Mouse (Mus musculus) lung, embryonic 15.5 days (tissue): ENCODE results near the gene Bricd5. TPM values are rescaled to one million over a fixed set of nuclear protein-coding genes. Genes with fewer than 3 reads are reported as not detected.
A peak's percentile ranks its signal among the peaks of the same experiment; 100 is the strongest.

ENCODE experiments used
- ATAC-seq: fragments of 200-750 bp; cut with Nextera tagmentation; 2 replicates; pipeline ENCODE4 v1.8.0; 2017; ENCODE audit warnings: moderate number of reproducible peaks, borderline replicate concordance; ENCODE audit not compliant: low FRiP score, low TSS enrichment; ENCODE audit errors: extremely low read depth
- H3K27ac ChIP-seq: fragments of 300-500 bp; sonication (generic); 2 replicates; pipeline ENCODE4 v1.5.1; 2015; ENCODE audit warnings: moderate library complexity, mild to moderate bottlenecking, inconsistent platforms
- H3K27me3 ChIP-seq: fragments of 300-500 bp; sonication (generic); 2 replicates; pipeline ENCODE4 v1.6.1; 2015; ENCODE audit warnings: inconsistent platforms
- H3K36me3 ChIP-seq: fragments of 300-500 bp; sonication (generic); 2 replicates; pipeline ENCODE4 v1.6.1; 2015; ENCODE audit warnings: inconsistent platforms
- H3K4me1 ChIP-seq: fragments of 300-500 bp; sonication (generic); 2 replicates; pipeline ENCODE4 v1.6.1; 2015; ENCODE audit warnings: inconsistent platforms
- H3K4me2 ChIP-seq: fragments of 300-500 bp; sonication (generic); 2 replicates; pipeline ENCODE4 v1.6.1; 2015; ENCODE audit warnings: inconsistent platforms, mild to moderate bottlenecking, moderate library complexity
- H3K4me3 ChIP-seq: fragments of 300-500 bp; sonication (generic); 2 replicates; pipeline ENCODE4 v1.5.1; 2015; ENCODE audit warnings: mild to moderate bottlenecking, inconsistent platforms
- H3K9ac ChIP-seq: fragments of 300-500 bp; sonication (generic); 2 replicates; pipeline ENCODE4 v1.6.1; 2015; ENCODE audit warnings: inconsistent platforms
- H3K9me3 ChIP-seq: fragments of 300-500 bp; sonication (generic); 2 replicates; pipeline ENCODE4 v1.6.1; 2016; ENCODE audit warnings: inconsistent platforms
- WGBS: fragments of 180-500 bp; shearing (Covaris S2); methylation state at CpG from one replicate; pipeline ENCODE4 v1.1.7; 2015; 5-methylcytosine and 5-hydroxymethylcytosine counted together
- polyA plus RNA-seq: library from polyadenylated mRNA; unstranded; fragments of >200 nt; fragmentation: Nextera tagmentation; extraction: Ambion mirVana; gene quantifications from 2 replicates; pipeline ENCODE4 v1.2.1, GENCODE M21; 2015

The Bricd5 gene
- polyA plus RNA-seq, 1 experiment from 2014 or later, result not detected

- Histone ChIP-seq H3K4me2 (peak overlapping the region; percentile 100), H3K4me1 (peaks cover 13% of the 10 kb centered on the region), H3K27ac (no peak overlapping the region), H3K27me3 (peaks cover 44% of the 10 kb centered on the region), H3K36me3 (no peaks in the 10 kb centered on the region), H3K9ac (peak overlapping the region; percentile 57), H3K9me3 (no peaks in the 10 kb centered on the region), H3K4me3 (peak overlapping the region; percentile 54)
- WGBS, result 0% methylated on average over 29 of the region's 81 CpGs
- peak; percentile 66 for ATAC-seq
These were observed 15.1 kb downstream of the Bricd5 start for GRCm38 (mm10) chr17:24488662-24489264.

- Histone ChIP-seq H3K9ac (peak overlapping the region; percentile 57; the same call in 1 of the 2 replicates), H3K9me3 (no peaks in the 10 kb centered on the region), H3K4me2 (peak overlapping the region; percentile 100), H3K27ac (no peak overlapping the region), H3K27me3 (peaks cover 44% of the 10 kb centered on the region), H3K4me1 (peaks cover 13% of the 10 kb centered on the region), H3K4me3 (peak overlapping the region; percentile 54), H3K36me3 (no peaks in the 10 kb centered on the region)
- ATAC-seq, result no peak
- WGBS, result 21% methylated on average over 18 of the region's 19 CpGs
These were observed 15.8 kb downstream of the Bricd5 start for GRCm38 (mm10) chr17:24489265-24490030.

GRCm38 (mm10) chr17:24490399-24490798, 16.7 kb downstream of the Bricd5 start:
- no peaks in the 10 kb centered on the region for H3K9me3 ChIP-seq
- no peaks in the 10 kb centered on the region for H3K36me3 ChIP-seq
- no peak for ATAC-seq
- WGBS, result 75% methylated on average over 4 of the region's 4 CpGs
- H3K4me2 ChIP-seq, result no peak overlapping the region
- H3K9ac ChIP-seq, result no peak overlapping the region
- H3K4me1 ChIP-seq, result peaks cover 13% of the 10 kb centered on the region
- no peak overlapping the region for H3K4me3 ChIP-seq
- peaks cover 44% of the 10 kb centered on the region for H3K27me3 ChIP-seq
- no peak overlapping the region for H3K27ac ChIP-seq

- ATAC-seq, result no peak
- Histone ChIP-seq H3K9ac (no peak overlapping the region), H3K4me2 (no peak overlapping the region)
These were observed 21.1 kb downstream of the Bricd5 start for GRCm38 (mm10) chr17:24494627-24495335.

DNA sequence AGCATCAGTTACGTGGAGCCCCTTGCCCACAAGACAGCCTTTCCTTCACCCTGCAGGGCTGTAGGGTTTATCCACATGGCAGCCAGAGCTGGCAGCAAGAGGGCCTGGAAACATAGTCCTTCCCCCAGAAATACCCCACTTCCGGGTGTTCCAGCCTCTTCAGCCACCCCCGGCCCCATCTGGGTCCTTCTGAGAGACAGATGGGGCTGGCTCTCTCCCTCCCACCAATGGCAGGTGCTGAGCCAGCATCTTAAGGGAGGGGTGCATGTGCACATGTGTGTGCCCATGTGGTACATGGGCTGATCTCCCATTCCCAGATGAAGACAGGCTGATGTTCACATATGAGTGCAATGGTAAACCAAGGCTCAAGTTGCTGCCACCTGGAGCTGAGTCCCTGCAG, 21.8 kb downstream of the Bricd5 start:
- H3K9ac ChIP-seq, result no peak overlapping the region
- no peaks in the 10 kb centered on the region for H3K9me3 ChIP-seq
- H3K4me1 ChIP-seq, result no peaks in the 10 kb centered on the region
- H3K4me2 ChIP-seq, result no peak overlapping the region
- peaks cover 11% of the 10 kb centered on the region; the same call in 1 of the 2 replicates for H3K27me3 ChIP-seq
- H3K4me3 ChIP-seq, result no peak overlapping the region
- H3K36me3 ChIP-seq, result no peaks in the 10 kb centered on the region
- no peak for ATAC-seq
- no peak overlapping the region for H3K27ac ChIP-seq
- 78% methylated on average over 3 of the region's 3 CpGs for WGBS

More at GRCm38 (mm10) chr17:24494627-24495335, 21.1 kb downstream of the Bricd5 start:
- no peaks in the 10 kb centered on the region for H3K4me1 ChIP-seq
- H3K27ac ChIP-seq, result no peak overlapping the region
- H3K9me3 ChIP-seq, result no peaks in the 10 kb centered on the region
- H3K27me3 ChIP-seq, result peaks cover 17% of the 10 kb centered on the region
- no peak overlapping the region for H3K4me3 ChIP-seq
- WGBS, result 39% methylated on average over 2 of the region's 2 CpGs
- no peaks in the 10 kb centered on the region for H3K36me3 ChIP-seq

- H3K4me3 ChIP-seq, result no peak overlapping the region
- ATAC-seq, result no peak
- H3K4me1 ChIP-seq, result no peaks in the 10 kb centered on the region
- no peak overlapping the region for H3K27ac ChIP-seq
- H3K27me3 ChIP-seq, result peaks cover 5% of the 10 kb centered on the region; the same call in 1 of the 2 replicates
- no peaks in the 10 kb centered on the region for H3K36me3 ChIP-seq
- no peak overlapping the region for H3K4me2 ChIP-seq
- H3K9ac ChIP-seq, result no peak overlapping the region
- WGBS, result 80% methylated on average over 1 of the region's 1 CpGs
- H3K9me3 ChIP-seq, result no peaks in the 10 kb centered on the region
These were observed 22.3 kb downstream of the Bricd5 start for GRCm38 (mm10) chr17:24496026-24496425.

GRCm38 (mm10) chr17:24502208-24502607, 28.5 kb downstream of the Bricd5 start:
- no peaks in the 10 kb centered on the region for H3K9me3 ChIP-seq
- no peak overlapping the region for H3K4me2 ChIP-seq
- no peak overlapping the region for H3K4me3 ChIP-seq
- no peaks in the 10 kb centered on the region for H3K27me3 ChIP-seq
- H3K36me3 ChIP-seq, result no peaks in the 10 kb centered on the region
- no peak overlapping the region for H3K27ac ChIP-seq
- whole genome bisulfite sequencing, result 40% methylated on average over 11 of the region's 11 CpGs
- no peak overlapping the region for H3K9ac ChIP-seq
- no peak for ATAC-seq
- H3K4me1 ChIP-seq, result peaks cover 4% of the 10 kb centered on the region; the same call in 1 of the 2 replicates

GRCm38 (mm10) chr17:24504085-24504484, 30.4 kb downstream of the Bricd5 start:
- Histone ChIP-seq H3K4me3 (no peak overlapping the region), H3K9ac (no peak overlapping the region), H3K27me3 (no peaks in the 10 kb centered on the region), H3K4me2 (no peak overlapping the region), H3K9me3 (no peaks in the 10 kb centered on the region), H3K36me3 (peaks cover 12% of the 10 kb centered on the region), H3K27ac (no peak overlapping the region), H3K4me1 (peaks cover 4% of the 10 kb centered on the region; the same call in 1 of the 2 replicates)
- ATAC-seq, result no peak
- 83% methylated on average over 10 of the region's 10 CpGs for WGBS

DNA sequence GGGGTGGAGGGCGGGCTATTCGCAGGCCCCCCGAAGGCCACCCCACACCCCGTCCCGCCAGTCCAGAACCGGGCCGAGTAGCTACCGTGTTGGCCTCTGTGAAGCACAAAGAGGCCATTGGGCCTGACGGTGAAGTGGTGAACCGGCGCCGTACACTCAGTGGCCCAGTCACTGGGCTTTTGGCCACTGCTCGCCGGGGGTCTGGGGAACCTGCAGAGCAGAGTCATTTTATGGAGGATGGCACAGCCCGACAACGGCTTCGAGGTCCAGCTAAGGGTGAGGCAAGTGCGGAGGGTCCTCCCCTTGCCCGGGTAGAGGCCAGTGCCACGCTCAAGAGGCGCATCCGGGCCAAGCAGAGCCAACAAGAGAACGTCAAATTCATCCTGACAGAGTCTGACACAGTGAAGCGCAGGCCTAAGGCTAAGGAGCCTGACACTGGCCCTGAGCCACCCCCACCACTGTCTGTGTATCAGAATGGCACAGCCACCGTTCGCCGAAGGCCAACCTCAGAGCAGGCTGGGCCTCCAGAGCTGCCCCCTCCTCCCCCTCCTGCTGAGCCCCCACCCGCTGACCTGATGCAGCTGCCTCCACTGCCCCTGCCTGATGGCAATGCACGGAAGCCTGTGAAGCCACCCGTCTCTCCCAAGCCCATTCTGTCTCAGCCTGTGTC, 31.7 kb downstream of the Bricd5 start:
- Histone ChIP-seq H3K9me3 (no peaks in the 10 kb centered on the region), H3K9ac (no peak overlapping the region), H3K27ac (no peak overlapping the region), H3K4me1 (peaks cover 4% of the 10 kb centered on the region; the same call in 1 of the 2 replicates), H3K4me3 (no peak overlapping the region), H3K27me3 (no peaks in the 10 kb centered on the region), H3K36me3 (peaks cover 25% of the 10 kb centered on the region), H3K4me2 (no peak overlapping the region)
- 89% methylated on average over 30 of the region's 30 CpGs for WGBS
- ATAC-seq, result no peak

- 0 out of 2 replicates have a peak, but pooled peaks have one; percentile 2 for ATAC-seq
- H3K27me3 ChIP-seq, result no peaks in the 10 kb centered on the region
- H3K9me3 ChIP-seq, result no peaks in the 10 kb centered on the region
- H3K36me3 ChIP-seq, result peaks cover 36% of the 10 kb centered on the region
- no peak overlapping the region for H3K27ac ChIP-seq
- 0 out of 2 replicates have a peak overlapping the region, but pooled peaks have one; percentile 4 for H3K9ac ChIP-seq
- peaks cover 4% of the 10 kb centered on the region; the same call in 1 of the 2 replicates for H3K4me1 ChIP-seq
- peak overlapping the region; percentile 41 for H3K4me2 ChIP-seq
- no peak overlapping the region for H3K4me3 ChIP-seq
- WGBS, result 25% methylated on average over 36 of the region's 36 CpGs
These were observed 32.8 kb downstream of the Bricd5 start for GRCm38 (mm10) chr17:24506332-24507070.
